Mouse (Mus musculus) embryonic facial prominence, embryonic 13.5 days (tissue): ENCODE results near the gene Plod2. TPM values are rescaled to one million over a fixed set of nuclear protein-coding genes. Genes with fewer than 3 reads are reported as not detected.

Experiments
- ATAC-seq: fragments of 200-750 bp; cut with Nextera tagmentation; 2 replicates; pipeline ENCODE4 v1.8.0; 2017; ENCODE audit warnings: low read depth; ENCODE audit not compliant: insufficient number of reproducible peaks, insufficient read depth, low FRiP score, low TSS enrichment
- H3K27ac ChIP-seq: fragments of 300-500 bp; sonication (generic); 2 replicates; pipeline ENCODE4 v1.5.1; 2015; ENCODE audit warnings: moderate library complexity, mild to moderate bottlenecking, inconsistent platforms
- H3K27me3 ChIP-seq: fragments of 300-500 bp; sonication (generic); 2 replicates; pipeline ENCODE4 v1.6.1; 2015; ENCODE audit warnings: mild to moderate bottlenecking, inconsistent platforms
- H3K36me3 ChIP-seq: fragments of 300-500 bp; sonication (generic); 2 replicates; pipeline ENCODE4 v1.6.1; 2015; ENCODE audit warnings: mild to moderate bottlenecking, inconsistent platforms
- H3K4me1 ChIP-seq: fragments of 300-500 bp; sonication (generic); 2 replicates; pipeline ENCODE4 v1.6.1; 2015; ENCODE audit warnings: inconsistent platforms
- H3K4me2 ChIP-seq: fragments of 300-500 bp; sonication (generic); 2 replicates; pipeline ENCODE4 v1.6.1; 2015; ENCODE audit warnings: moderate library complexity, mild to moderate bottlenecking, inconsistent platforms
- H3K4me3 ChIP-seq: fragments of 300-500 bp; sonication (generic); 2 replicates; pipeline ENCODE4 v1.5.1; 2015; ENCODE audit warnings: mild to moderate bottlenecking, inconsistent platforms
- H3K9ac ChIP-seq: fragments of 300-500 bp; sonication (generic); 2 replicates; pipeline ENCODE4 v1.6.1; 2015; ENCODE audit warnings: mild to moderate bottlenecking, inconsistent platforms
- H3K9me3 ChIP-seq: fragments of 300-500 bp; sonication (generic); 2 replicates; pipeline ENCODE4 v1.6.1; 2016; ENCODE audit warnings: inconsistent platforms
- WGBS: fragments of 180-500 bp; shearing (Covaris S2); methylation state at CpG from one replicate; pipeline ENCODE4 v1.1.7; 2015; ENCODE audit warnings: mixed read lengths; 5-methylcytosine and 5-hydroxymethylcytosine counted together
- polyA plus RNA-seq: library from polyadenylated mRNA; unstranded; fragments of >200 nt; fragmentation: Nextera tagmentation; extraction: Ambion mirVana; gene quantifications from 2 replicates; pipeline ENCODE4 v1.2.1, GENCODE M21; 2015

The Plod2 gene
- polyA plus RNA-seq, 1 experiment from 2014 or later, result 53.4 TPM

GRCm38 (mm10) chr9:92555006-92555958, 13.3 kb downstream of the Plod2 start:
- H3K4me3 ChIP-seq, result no peak overlapping the region
- WGBS, result 75% methylated on average over 6 of the region's 6 CpGs
- H3K4me1 ChIP-seq, result peaks cover 14% of the 10 kb centered on the region
- no peaks in the 10 kb centered on the region for H3K36me3 ChIP-seq
- no peak overlapping the region for H3K27ac ChIP-seq
- H3K27me3 ChIP-seq, result no peaks in the 10 kb centered on the region
- no peak for ATAC-seq
- no peak overlapping the region for H3K4me2 ChIP-seq
- no peaks in the 10 kb centered on the region for H3K9me3 ChIP-seq
- H3K9ac ChIP-seq, result no peak overlapping the region

DNA sequence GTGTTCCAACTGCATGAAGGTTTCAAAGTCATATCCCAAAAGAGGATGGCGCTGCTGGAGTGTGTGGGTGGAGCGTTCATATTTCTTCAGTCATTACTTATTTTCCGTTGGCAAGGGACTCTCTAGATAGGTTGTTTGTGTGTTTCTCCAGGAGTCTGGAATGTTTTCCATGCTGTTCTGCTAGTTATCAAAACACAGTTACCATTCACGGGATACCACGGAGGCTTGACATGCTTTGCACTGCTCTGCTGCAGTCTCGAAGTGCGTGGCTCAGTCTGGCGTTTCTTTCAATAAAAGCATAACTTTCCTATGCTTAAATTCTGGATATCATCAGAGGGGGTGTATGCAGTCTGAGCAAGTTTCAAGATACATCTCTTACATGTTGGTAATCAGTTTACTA, 17.7 kb downstream of the Plod2 start:
- no peak overlapping the region for H3K4me2 ChIP-seq
- 56% methylated on average over 8 of the region's 8 CpGs for WGBS
- H3K4me1 ChIP-seq, result peaks cover 24% of the 10 kb centered on the region
- peaks cover 5% of the 10 kb centered on the region; the same call in 1 of the 2 replicates for H3K36me3 ChIP-seq
- no peak overlapping the region for H3K4me3 ChIP-seq
- H3K27ac ChIP-seq, result no peak overlapping the region
- H3K9me3 ChIP-seq, result no peaks in the 10 kb centered on the region
- no peak for ATAC-seq
- H3K9ac ChIP-seq, result no peak overlapping the region
- H3K27me3 ChIP-seq, result no peaks in the 10 kb centered on the region

DNA sequence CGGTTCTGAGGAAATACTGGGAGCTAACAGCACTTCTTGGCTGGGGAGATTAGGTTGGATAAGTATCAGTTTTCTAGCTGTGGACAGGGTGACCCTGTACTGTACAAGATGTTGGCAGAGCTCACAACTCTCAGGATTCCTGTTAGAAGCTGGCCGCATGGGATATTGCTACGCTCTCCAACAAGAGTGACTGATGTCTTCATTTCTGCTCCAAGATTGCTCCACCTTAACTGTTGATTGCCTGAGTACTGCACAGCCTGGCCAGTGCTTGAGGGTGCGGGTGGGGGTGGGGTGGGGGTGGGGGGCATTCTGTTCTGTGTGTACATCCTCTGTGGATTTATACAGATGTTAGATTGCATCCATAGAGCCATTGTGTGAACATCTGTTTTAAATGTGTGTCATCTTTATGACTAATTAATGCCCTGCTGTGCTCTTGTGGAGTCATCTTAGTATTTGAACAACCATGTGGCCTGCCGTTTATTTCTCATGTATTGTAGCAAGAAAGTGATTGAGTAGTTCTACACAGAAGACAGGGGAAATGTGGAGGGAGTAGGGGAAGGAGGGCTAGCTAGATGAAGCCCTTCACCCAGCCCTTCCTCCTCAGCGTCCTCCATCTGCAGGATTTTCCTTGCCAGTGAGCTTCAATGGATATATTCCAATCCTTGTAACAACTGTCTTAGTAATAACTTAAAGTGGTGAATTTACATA, 19.0 kb downstream of the Plod2 start:
- H3K27me3 ChIP-seq, result no peaks in the 10 kb centered on the region
- H3K9me3 ChIP-seq, result no peaks in the 10 kb centered on the region
- peak overlapping the region; percentile 49 for H3K27ac ChIP-seq
- peaks cover 30% of the 10 kb centered on the region for H3K4me1 ChIP-seq
- peaks cover 5% of the 10 kb centered on the region; the same call in 1 of the 2 replicates for H3K36me3 ChIP-seq
- ATAC-seq, result peak; percentile 37; the same call in 1 of the 2 replicates
- H3K9ac ChIP-seq, result no peak overlapping the region
- H3K4me2 ChIP-seq, result no peak overlapping the region
- WGBS, result 53% methylated on average over 6 of the region's 6 CpGs
- H3K4me3 ChIP-seq, result no peak overlapping the region

DNA sequence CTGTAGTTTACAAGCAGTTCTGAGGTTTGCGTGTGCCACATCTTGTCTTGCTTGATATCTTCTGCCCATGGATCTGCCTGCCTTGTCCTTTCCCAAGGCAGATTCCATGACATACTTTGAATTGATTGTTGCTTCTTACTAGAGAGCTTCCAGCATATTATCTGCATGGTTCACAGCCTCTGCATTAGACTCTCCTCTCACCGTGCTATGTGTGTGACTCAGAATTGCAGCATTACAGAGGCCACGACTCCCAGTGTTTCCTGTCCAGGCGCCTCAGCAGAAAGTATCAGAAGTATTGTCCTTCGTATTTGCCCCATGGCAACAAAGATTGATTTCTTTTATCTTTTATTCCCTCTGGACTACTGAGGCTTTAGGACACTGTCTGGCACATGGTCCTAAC, 20.4 kb downstream of the Plod2 start:
- 83% methylated on average over 5 of the region's 5 CpGs for WGBS
- ATAC-seq, result no peak
- peaks cover 37% of the 10 kb centered on the region for H3K4me1 ChIP-seq
- H3K4me3 ChIP-seq, result no peak overlapping the region
- peaks cover 5% of the 10 kb centered on the region; the same call in 1 of the 2 replicates for H3K36me3 ChIP-seq
- H3K9me3 ChIP-seq, result no peaks in the 10 kb centered on the region
- no peaks in the 10 kb centered on the region for H3K27me3 ChIP-seq
- H3K27ac ChIP-seq, result no peak overlapping the region
- H3K4me2 ChIP-seq, result no peak overlapping the region
- H3K9ac ChIP-seq, result no peak overlapping the region

GRCm38 (mm10) chr9:92563306-92563705, 21.3 kb downstream of the Plod2 start:
- H3K4me3 ChIP-seq, result no peak overlapping the region
- H3K27me3 ChIP-seq, result no peaks in the 10 kb centered on the region
- no peak overlapping the region for H3K4me2 ChIP-seq
- no peak overlapping the region for H3K9ac ChIP-seq
- WGBS, result 84% methylated on average over 6 of the region's 6 CpGs
- no peaks in the 10 kb centered on the region for H3K9me3 ChIP-seq
- no peak overlapping the region for H3K27ac ChIP-seq
- H3K36me3 ChIP-seq, result peaks cover 5% of the 10 kb centered on the region; the same call in 1 of the 2 replicates
- ATAC-seq, result no peak
- peaks cover 37% of the 10 kb centered on the region for H3K4me1 ChIP-seq

- Histone ChIP-seq H3K27me3 (no peaks in the 10 kb centered on the region), H3K4me2 (no peak overlapping the region), H3K9ac (no peak overlapping the region), H3K36me3 (peaks cover 5% of the 10 kb centered on the region; the same call in 1 of the 2 replicates), H3K4me3 (no peak overlapping the region), H3K27ac (no peak overlapping the region), H3K4me1 (peaks cover 33% of the 10 kb centered on the region), H3K9me3 (no peaks in the 10 kb centered on the region)
- no peak for ATAC-seq
- 92% methylated on average over 1 of the region's 1 CpGs for WGBS
Observed at GRCm38 (mm10) chr9:92564391-92564790, 22.4 kb downstream of the Plod2 start.

DNA sequence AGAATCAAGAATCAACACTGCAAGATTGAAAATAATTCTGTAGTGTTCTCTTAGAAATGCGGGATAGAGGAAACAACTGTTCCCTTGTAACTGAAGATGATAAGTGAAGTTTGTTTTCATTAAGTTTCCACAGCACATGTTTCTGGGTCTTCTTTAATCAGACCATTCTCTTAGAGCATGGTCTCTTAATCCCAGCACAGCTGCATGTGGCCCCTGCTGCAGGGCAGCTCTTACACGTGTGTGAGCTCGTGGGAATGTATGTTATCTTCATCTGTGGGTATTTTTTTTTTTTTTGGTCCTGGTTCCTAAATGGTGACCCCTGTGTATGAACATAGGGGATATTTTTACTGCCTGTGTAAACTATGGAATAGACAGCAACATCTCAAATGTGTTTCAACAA, 24.2 kb downstream of the Plod2 start:
- peaks cover 5% of the 10 kb centered on the region; the same call in 1 of the 2 replicates for H3K36me3 ChIP-seq
- H3K9ac ChIP-seq, result no peak overlapping the region
- no peaks in the 10 kb centered on the region for H3K9me3 ChIP-seq
- no peak for ATAC-seq
- H3K4me1 ChIP-seq, result peaks cover 16% of the 10 kb centered on the region
- 38% methylated on average over 3 of the region's 3 CpGs for WGBS
- no peak overlapping the region for H3K4me3 ChIP-seq
- H3K27ac ChIP-seq, result no peak overlapping the region
- no peak overlapping the region for H3K4me2 ChIP-seq
- H3K27me3 ChIP-seq, result no peaks in the 10 kb centered on the region

- no peak overlapping the region for H3K27ac ChIP-seq
- ATAC-seq, result no peak
- peaks cover 5% of the 10 kb centered on the region; the same call in 1 of the 2 replicates for H3K36me3 ChIP-seq
- no peak overlapping the region for H3K4me3 ChIP-seq
- no peaks in the 10 kb centered on the region for H3K9me3 ChIP-seq
- 86% methylated on average over 7 of the region's 7 CpGs for WGBS
- no peak overlapping the region for H3K9ac ChIP-seq
- no peaks in the 10 kb centered on the region for H3K27me3 ChIP-seq
- H3K4me1 ChIP-seq, result peaks cover 16% of the 10 kb centered on the region
- H3K4me2 ChIP-seq, result no peak overlapping the region
Observed at GRCm38 (mm10) chr9:92567474-92567873, 25.5 kb downstream of the Plod2 start.

DNA sequence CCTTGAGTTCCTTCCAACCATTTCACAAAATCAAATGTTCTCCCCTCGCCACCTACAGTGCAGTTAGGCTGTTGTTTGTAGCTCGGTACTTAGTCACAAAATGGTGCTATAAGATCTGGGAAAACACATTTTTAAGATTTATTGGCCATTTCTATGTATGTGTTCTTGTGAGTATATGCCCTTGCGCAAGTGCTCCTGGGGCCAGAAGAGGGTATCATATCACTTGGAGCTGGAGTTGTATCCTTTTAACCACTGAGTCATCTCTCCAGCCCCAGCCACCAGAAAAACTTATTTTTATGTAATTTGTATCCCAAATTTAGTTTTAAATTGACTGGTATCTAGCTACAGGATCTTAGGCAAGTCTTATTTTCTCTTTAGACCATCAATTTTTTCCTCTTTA, 26.8 kb downstream of the Plod2 start:
- whole genome bisulfite sequencing, result 94% methylated on average over 3 of the region's 3 CpGs

GRCm38 (mm10) chr9:92572376-92573108, 30.5 kb downstream of the Plod2 start:
- no peak for ATAC-seq
- Histone ChIP-seq H3K4me1 (peaks cover 10% of the 10 kb centered on the region), H3K4me2 (no peak overlapping the region), H3K36me3 (peaks cover 7% of the 10 kb centered on the region; the same call in 1 of the 2 replicates), H3K9ac (no peak overlapping the region), H3K27me3 (no peaks in the 10 kb centered on the region), H3K27ac (peak overlapping the region; percentile 28; the same call in 1 of the 2 replicates), H3K4me3 (no peak overlapping the region), H3K9me3 (no peaks in the 10 kb centered on the region)
- 44% methylated on average over 8 of the region's 8 CpGs for WGBS

More for the DNA sequence above, 26.8 kb downstream of the Plod2 start:
- H3K9ac ChIP-seq, result no peak overlapping the region
- no peak overlapping the region for H3K4me2 ChIP-seq
- no peak overlapping the region for H3K4me3 ChIP-seq
- no peaks in the 10 kb centered on the region for H3K9me3 ChIP-seq
- no peak for ATAC-seq
- H3K36me3 ChIP-seq, result peaks cover 5% of the 10 kb centered on the region; the same call in 1 of the 2 replicates
- no peak overlapping the region for H3K27ac ChIP-seq
- no peaks in the 10 kb centered on the region for H3K27me3 ChIP-seq
- H3K4me1 ChIP-seq, result peaks cover 23% of the 10 kb centered on the region

GRCm38 (mm10) chr9:92583876-92584275, 41.9 kb downstream of the Plod2 start:
- Histone ChIP-seq H3K27ac (no peak overlapping the region), H3K9ac (no peak overlapping the region), H3K36me3 (peaks cover 39% of the 10 kb centered on the region), H3K4me1 (no peaks in the 10 kb centered on the region), H3K9me3 (no peaks in the 10 kb centered on the region), H3K4me2 (no peak overlapping the region), H3K4me3 (no peak overlapping the region), H3K27me3 (no peaks in the 10 kb centered on the region)
- WGBS, result 67% methylated on average over 5 of the region's 5 CpGs
- no peak for ATAC-seq
